Mouse (Mus musculus) kidney, embryonic 14.5 days (tissue): ENCODE measurements around the gene Tmsb4x. TPM values are rescaled to one million over a fixed set of nuclear protein-coding genes. Genes with fewer than 3 reads are reported as not detected.

Experiments used
- ATAC-seq: fragments of 200-750 bp; cut with Nextera tagmentation; 2 replicates; pipeline ENCODE4 v1.8.0; 2017; ENCODE audit warnings: moderate number of reproducible peaks, mild to moderate bottlenecking, moderate TSS enrichment, moderate library complexity; ENCODE audit not compliant: low FRiP score, low TSS enrichment
- H3K27ac ChIP-seq: fragments of 300-500 bp; sonication (generic); 2 replicates; pipeline ENCODE4 v1.5.1; 2014; ENCODE audit warnings: low read depth, mild to moderate bottlenecking, low read length, moderate library complexity, mixed read lengths
- H3K27me3 ChIP-seq: fragments of 300-500 bp; sonication (generic); 2 replicates; pipeline ENCODE4 v1.6.1; 2014; ENCODE audit warnings: mild to moderate bottlenecking, low read length; ENCODE audit not compliant: control insufficient read depth, insufficient read depth
- H3K36me3 ChIP-seq: fragments of 300-500 bp; sonication (generic); 2 replicates; pipeline ENCODE4 v1.6.1; 2014; ENCODE audit warnings: low read length, mixed read lengths; ENCODE audit not compliant: control insufficient read depth, insufficient read depth
- H3K4me1 ChIP-seq: fragments of 300-500 bp; sonication (generic); 2 replicates; pipeline ENCODE4 v1.6.1; 2014; ENCODE audit warnings: low read length, mixed read lengths; ENCODE audit not compliant: control insufficient read depth, insufficient read depth
- H3K4me2 ChIP-seq: fragments of 300-500 bp; sonication (generic); replicated peaks from 2 replicates; pipeline ENCODE4 v1.6.1; 2014; ENCODE audit warnings: low read depth, mild to moderate bottlenecking, low read length
- H3K4me3 ChIP-seq: fragments of 300-500 bp; sonication (generic); 2 replicates; pipeline ENCODE4 v1.5.1; 2014; ENCODE audit warnings: mild to moderate bottlenecking, low read length
- H3K9ac ChIP-seq: fragments of 300-500 bp; sonication (generic); 2 replicates; pipeline ENCODE4 v1.6.1; 2014; ENCODE audit warnings: low read depth, mild to moderate bottlenecking, low read length, moderate library complexity
- H3K9me3 ChIP-seq: fragments of 300-500 bp; sonication (generic); 2 replicates; pipeline ENCODE4 v1.6.1; 2016; ENCODE audit warnings: low read length; ENCODE audit not compliant: control insufficient read depth
- WGBS: fragments of 180-500 bp; shearing (Covaris S2); extraction: QIAGEN DNeasy Blood & Tissue Kit; methylation state at CpG from one replicate; pipeline ENCODE4 v1.1.7; 2014; 5-methylcytosine and 5-hydroxymethylcytosine counted together
- polyA plus RNA-seq: library from polyadenylated mRNA; unstranded; fragments of >200 nt; fragmentation: Nextera tagmentation; extraction: Ambion mirVana; gene quantifications from 2 replicates; pipeline ENCODE4 v1.2.1, GENCODE M21; 2014

The Tmsb4x gene
- polyA plus RNA-seq, 1 experiment from 2014 or later, result 2,072 TPM

GRCm38 (mm10) chrX:167201365-167201764 is 7.8 kb downstream of the Tmsb4x start:
- no peaks in the 10 kb centered on the region for H3K4me1 ChIP-seq
- no peak overlapping the region for H3K9ac ChIP-seq
- no peak overlapping the region for H3K4me3 ChIP-seq
- no peak overlapping the region for H3K4me2 ChIP-seq
- no peaks in the 10 kb centered on the region for H3K36me3 ChIP-seq
- H3K9me3 ChIP-seq, result no peaks in the 10 kb centered on the region
- ATAC-seq, result no peak
- H3K27ac ChIP-seq, result no peak overlapping the region
- 90% methylated on average over 2 of the region's 2 CpGs for WGBS
- no peaks in the 10 kb centered on the region for H3K27me3 ChIP-seq

- ATAC-seq, result no peak
- WGBS, result 67% methylated on average over 2 of the region's 2 CpGs
- Histone ChIP-seq H3K36me3 (no peaks in the 10 kb centered on the region), H3K27me3 (no peaks in the 10 kb centered on the region; the same call in 1 of the 2 replicates), H3K27ac (no peak overlapping the region), H3K9me3 (no peaks in the 10 kb centered on the region), H3K9ac (no peak overlapping the region), H3K4me2 (no peak overlapping the region), H3K4me1 (no peaks in the 10 kb centered on the region), H3K4me3 (no peak overlapping the region)
Measured at GRCm38 (mm10) chrX:167195228-167195649, 13.9 kb downstream of the Tmsb4x start.

- Histone ChIP-seq H3K4me2 (no peak overlapping the region), H3K27ac (no peak overlapping the region), H3K9ac (no peak overlapping the region), H3K9me3 (no peaks in the 10 kb centered on the region), H3K4me1 (no peaks in the 10 kb centered on the region), H3K36me3 (no peaks in the 10 kb centered on the region), H3K4me3 (no peak overlapping the region), H3K27me3 (no peaks in the 10 kb centered on the region; the same call in 1 of the 2 replicates)
- WGBS, result 47% methylated on average over 2 of the region's 2 CpGs
- no peak for ATAC-seq
Measured at GRCm38 (mm10) chrX:167186306-167186705, 22.8 kb downstream of the Tmsb4x start.

- no peak overlapping the region for H3K4me2 ChIP-seq
- no peak for ATAC-seq
- 82% methylated on average over 6 of the region's 6 CpGs for WGBS
- no peaks in the 10 kb centered on the region for H3K9me3 ChIP-seq
- no peaks in the 10 kb centered on the region for H3K36me3 ChIP-seq
- H3K4me3 ChIP-seq, result no peak overlapping the region
- H3K4me1 ChIP-seq, result no peaks in the 10 kb centered on the region
- H3K9ac ChIP-seq, result no peak overlapping the region
- H3K27ac ChIP-seq, result no peak overlapping the region
- no peaks in the 10 kb centered on the region for H3K27me3 ChIP-seq
Measured at GRCm38 (mm10) chrX:167183535-167183934, 25.6 kb downstream of the Tmsb4x start.

GRCm38 (mm10) chrX:167182411-167182810 is 26.7 kb downstream of the Tmsb4x start:
- H3K36me3 ChIP-seq, result no peaks in the 10 kb centered on the region
- no peaks in the 10 kb centered on the region for H3K4me1 ChIP-seq
- 88% methylated on average over 5 of the region's 5 CpGs for WGBS
- no peak overlapping the region for H3K4me3 ChIP-seq
- ATAC-seq, result no peak
- no peak overlapping the region for H3K9ac ChIP-seq
- H3K27me3 ChIP-seq, result no peaks in the 10 kb centered on the region
- no peaks in the 10 kb centered on the region for H3K9me3 ChIP-seq
- no peak overlapping the region for H3K4me2 ChIP-seq
- no peak overlapping the region for H3K27ac ChIP-seq

GRCm38 (mm10) chrX:167179961-167180642 is 29.0 kb downstream of the Tmsb4x start:
- H3K27ac ChIP-seq, result no peak overlapping the region
- H3K9me3 ChIP-seq, result no peaks in the 10 kb centered on the region
- ATAC-seq, result no peak
- H3K4me3 ChIP-seq, result no peak overlapping the region
- H3K4me1 ChIP-seq, result no peaks in the 10 kb centered on the region
- H3K4me2 ChIP-seq, result no peak overlapping the region
- H3K27me3 ChIP-seq, result no peaks in the 10 kb centered on the region
- no peak overlapping the region for H3K9ac ChIP-seq
- no peaks in the 10 kb centered on the region for H3K36me3 ChIP-seq
- 64% methylated on average over 4 of the region's 4 CpGs for WGBS

GRCm38 (mm10) chrX:167179549-167179948 is 29.6 kb downstream of the Tmsb4x start:
- no peaks in the 10 kb centered on the region for H3K36me3 ChIP-seq
- no peak for ATAC-seq
- H3K4me2 ChIP-seq, result no peak overlapping the region
- H3K9ac ChIP-seq, result no peak overlapping the region
- no peaks in the 10 kb centered on the region for H3K27me3 ChIP-seq
- H3K4me1 ChIP-seq, result no peaks in the 10 kb centered on the region
- H3K9me3 ChIP-seq, result no peaks in the 10 kb centered on the region
- no peak overlapping the region for H3K27ac ChIP-seq
- 82% methylated on average over 3 of the region's 3 CpGs for WGBS
- H3K4me3 ChIP-seq, result no peak overlapping the region

- Histone ChIP-seq H3K4me2 (no peak overlapping the region), H3K4me3 (no peak overlapping the region), H3K36me3 (no peaks in the 10 kb centered on the region), H3K9ac (no peak overlapping the region), H3K4me1 (no peaks in the 10 kb centered on the region), H3K27me3 (no peaks in the 10 kb centered on the region), H3K9me3 (no peaks in the 10 kb centered on the region), H3K27ac (no peak overlapping the region)
- WGBS, result 87% methylated on average over 6 of the region's 6 CpGs
- ATAC-seq, result no peak
Measured at GRCm38 (mm10) chrX:167175319-167175718, 33.8 kb downstream of the Tmsb4x start.

- Histone ChIP-seq H3K4me2 (no peak overlapping the region), H3K9ac (no peak overlapping the region), H3K36me3 (no peaks in the 10 kb centered on the region), H3K4me1 (no peaks in the 10 kb centered on the region), H3K4me3 (no peak overlapping the region), H3K27ac (no peak overlapping the region), H3K27me3 (no peaks in the 10 kb centered on the region), H3K9me3 (no peaks in the 10 kb centered on the region)
- ATAC-seq, result no peak
- 82% methylated on average over 3 of the region's 3 CpGs for WGBS
Measured at GRCm38 (mm10) chrX:167174311-167174710, 34.8 kb downstream of the Tmsb4x start.
